Mouse (Mus musculus) duodenum, adult 2 months (tissue): ENCODE results near the gene Sprr2f. TPM values are rescaled to one million over a fixed set of nuclear protein-coding genes. Genes with fewer than 3 reads are reported as not detected.

Experiments used
- polyA plus RNA-seq: library from polyadenylated mRNA; depleted of rRNA; stranded (reverse); fragments of >200 nt; gene quantifications from 2 replicates; pipeline ENCODE4 v1.2.3, GENCODE M21; 2012; ENCODE audit warnings: low replicate concordance; rRNA removed

Gene Sprr2f
- polyA plus RNA-seq = not detected in 2 replicates

DNA sequence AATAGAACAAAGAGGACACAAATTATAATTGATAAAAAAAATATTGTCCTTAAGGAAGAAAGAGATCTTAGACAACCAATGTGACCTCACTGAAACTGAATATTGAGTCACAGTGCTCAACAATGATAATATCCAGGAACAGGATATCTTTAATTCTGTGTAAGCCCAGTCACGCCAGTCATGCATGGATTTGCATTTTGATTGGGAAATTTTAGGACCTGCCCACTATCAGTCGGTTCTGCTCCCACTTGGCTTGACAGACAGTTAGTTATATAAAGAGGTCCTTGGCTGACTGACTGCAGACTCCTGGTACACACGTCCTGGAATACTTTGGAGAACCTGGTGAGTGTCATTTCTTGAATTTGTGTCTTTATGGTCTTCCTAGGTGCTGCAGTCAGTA is at the start of gene Sprr2f:
Sprr2f (plus strand) TSS at position 301 of the 400 bp plus-strand sequence.

DNA sequence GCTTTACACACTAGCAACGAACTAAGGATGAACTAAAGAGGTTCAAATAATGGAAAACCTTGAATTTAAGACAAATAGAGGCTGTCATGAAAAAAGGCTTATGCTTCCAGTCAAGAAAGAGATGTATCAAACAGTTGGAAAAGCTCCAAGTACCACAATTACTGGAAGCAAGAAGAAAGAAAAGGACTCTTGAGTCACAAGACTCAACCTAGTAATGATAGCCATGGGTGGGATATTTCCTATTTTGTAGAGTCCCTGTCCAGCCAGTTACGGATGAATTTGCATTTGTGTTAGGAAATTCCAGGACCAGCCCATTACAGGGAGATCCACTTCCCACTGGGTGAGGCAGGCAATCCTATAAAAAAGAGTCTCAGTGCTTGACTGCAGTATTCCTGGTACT is 48.7 kb upstream of the Sprr2f start, which contains the start of gene Sprr2b:
Sprr2b (plus strand) TSS at position 301 of the 400 bp plus-strand sequence.

DNA sequence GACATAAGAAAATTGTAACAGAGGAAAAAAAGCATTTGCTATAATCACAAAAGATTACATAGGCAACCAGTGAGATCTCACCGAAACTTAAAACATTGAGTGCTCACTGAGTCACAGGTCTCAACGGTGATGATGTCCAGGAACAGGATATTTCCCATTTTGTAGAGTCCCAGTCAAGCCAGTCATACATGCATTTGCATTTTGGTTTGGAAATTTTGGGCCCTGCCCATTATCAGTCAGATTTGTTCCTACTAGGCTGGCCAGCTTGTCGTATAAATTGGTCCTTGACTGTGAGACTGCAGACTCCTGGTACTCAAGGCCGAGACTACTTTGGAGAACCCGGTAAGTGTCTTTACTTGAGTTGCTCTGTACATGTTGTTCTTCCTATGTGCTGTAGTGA is 26.1 kb upstream of the Sprr2f start, which contains the start of gene Sprr2d:
Sprr2d (plus strand) TSS at position 301 of the 400 bp plus-strand sequence.

DNA sequence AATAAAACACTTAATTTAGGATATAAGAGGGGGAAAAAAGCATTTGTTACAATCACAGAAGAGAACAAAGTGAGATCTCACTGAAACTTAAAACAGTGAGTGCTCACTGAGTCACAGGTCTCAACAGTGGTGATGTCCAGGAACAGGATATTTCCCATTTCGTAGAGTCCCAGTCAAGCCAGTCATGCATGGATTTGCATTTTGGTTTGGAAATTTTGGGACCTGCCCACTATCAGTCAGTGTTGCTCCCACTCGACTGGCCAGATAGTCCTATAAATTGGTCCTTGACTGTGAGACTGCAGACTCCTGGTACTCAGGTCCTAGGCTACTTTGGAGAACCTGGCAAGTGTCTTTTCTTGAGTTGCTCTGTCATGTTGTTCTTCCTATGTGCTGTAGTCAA is 13.1 kb upstream of the Sprr2f start, which contains the start of gene Sprr2e:
Sprr2e (plus strand) TSS at position 301 of the 400 bp plus-strand sequence.

DNA sequence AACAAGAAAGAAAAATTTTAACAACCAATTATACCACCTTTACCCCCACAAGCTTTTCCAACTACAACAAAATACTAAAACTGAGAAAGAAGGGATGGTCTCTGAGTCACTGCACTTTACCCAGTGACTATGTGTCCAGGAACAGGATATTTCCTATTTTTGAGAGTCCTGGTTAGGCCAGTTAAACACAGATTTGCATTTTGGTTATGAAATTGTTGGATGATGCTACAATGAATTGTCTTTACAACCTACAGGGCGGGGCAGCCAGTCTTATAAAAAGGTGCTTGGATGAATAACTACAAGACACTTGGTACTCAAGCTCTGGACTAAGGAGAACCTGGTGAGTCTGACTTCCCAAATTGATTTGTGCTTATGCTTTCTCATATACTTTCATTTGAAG is 20.4 kb downstream of the Sprr2f start, which contains the start of gene Sprr2h:
Sprr2h (plus strand) TSS at position 301 of the 400 bp plus-strand sequence.

DNA sequence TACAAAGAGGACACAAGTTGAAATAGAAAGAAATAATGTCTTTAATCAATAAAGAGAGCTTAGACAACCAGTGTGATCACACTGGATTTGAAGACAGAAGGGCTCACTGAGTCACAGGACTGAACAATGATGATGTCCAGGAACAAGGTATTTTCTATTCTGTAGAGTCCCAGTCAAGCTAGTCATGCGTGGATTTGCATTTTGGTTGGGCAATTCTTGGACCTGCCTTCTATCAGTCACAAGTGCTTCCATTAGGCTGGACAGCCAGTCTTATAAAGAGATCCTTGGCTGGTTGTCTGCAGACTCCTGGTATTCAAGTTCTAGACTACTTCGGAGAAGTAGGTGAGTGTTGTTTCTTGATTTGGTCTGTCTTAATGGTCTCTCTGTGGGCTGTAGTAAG is 42.7 kb downstream of the Sprr2f start, which contains the start of gene Sprr2i:
Sprr2i (plus strand) TSS at position 301 of the 400 bp plus-strand sequence.

Other genes starting within 250 kb of the Sprr2f start
- not detected in 2 replicates for gene Prr9, start 241.2 kb upstream of the Sprr2f start, polyA plus RNA-seq
- gene Lelp1, start 222.4 kb upstream of the Sprr2f start, polyA plus RNA-seq = not detected in 2 replicates
- 34.0 and 52.2 TPM in 2 replicates for gene Sprr2a1, start 149.4 kb upstream of the Sprr2f start, polyA plus RNA-seq
- 17,497 and 20,971 TPM in 2 replicates for gene Sprr2a2, start 149.3 kb upstream of the Sprr2f start, polyA plus RNA-seq
- 128 and 424 TPM in 2 replicates for gene Sprr2a3, start 79.8 kb upstream of the Sprr2f start, polyA plus RNA-seq
- gene Sprr2b, start 48.6 kb upstream of the Sprr2f start, polyA plus RNA-seq = not detected in 2 replicates
- not detected in 2 replicates for gene Sprr2d, start 26.0 kb upstream of the Sprr2f start, polyA plus RNA-seq
- not detected in 2 replicates for gene Sprr2e, start 13.0 kb upstream of the Sprr2f start, polyA plus RNA-seq
- not detected in 2 replicates for gene Sprr2h, start 20.5 kb downstream of the Sprr2f start, polyA plus RNA-seq
- gene Sprr2i, start 42.8 kb downstream of the Sprr2f start, polyA plus RNA-seq = not detected in 2 replicates
- not detected in 2 replicates for gene Sprr2j-ps, start 52.9 kb downstream of the Sprr2f start, polyA plus RNA-seq
- gene Gm9774, start 64.2 kb downstream of the Sprr2f start, polyA plus RNA-seq = 10.1 and 10.8 TPM in 2 replicates
- not detected in 2 replicates for gene Sprr2k, start 67.4 kb downstream of the Sprr2f start, polyA plus RNA-seq
- gene Sprr1b, start 73.6 kb downstream of the Sprr2f start, polyA plus RNA-seq = not detected in 2 replicates
- 0.33 TPM in 1 of 2 replicates, not detected in the other for gene Sprr3, start 93.5 kb downstream of the Sprr2f start, polyA plus RNA-seq
- 12.2 and 29.6 TPM in 2 replicates for gene Sprr1a, start 120.7 kb downstream of the Sprr2f start, polyA plus RNA-seq
- gene Sprr4, start 135.3 kb downstream of the Sprr2f start, polyA plus RNA-seq = not detected in 2 replicates
- gene 2310046K23Rik, start 169.3 kb downstream of the Sprr2f start, polyA plus RNA-seq = not detected in 2 replicates
- not detected in 2 replicates for gene Ivl, start 208.5 kb downstream of the Sprr2f start, polyA plus RNA-seq
- gene Smcp, start 223.8 kb downstream of the Sprr2f start, polyA plus RNA-seq = 0.26 TPM in 1 of 2 replicates, not detected in the other
- not detected in 2 replicates for gene 2210017I01Rik, start 242.3 kb downstream of the Sprr2f start, polyA plus RNA-seq